Mouse (Mus musculus): ENCODE measurements around the gene Fam234a. TPM values are rescaled to one million over a fixed set of nuclear protein-coding genes. Genes with fewer than 3 reads are reported as not detected.
A peak's percentile ranks its signal among the peaks of the same experiment; 100 is the strongest.

Fam234a gene
- total and polyA plus RNA-seq, 3 experiments = 3.6 to 13.3 (median 8.3) TPM

DNA sequence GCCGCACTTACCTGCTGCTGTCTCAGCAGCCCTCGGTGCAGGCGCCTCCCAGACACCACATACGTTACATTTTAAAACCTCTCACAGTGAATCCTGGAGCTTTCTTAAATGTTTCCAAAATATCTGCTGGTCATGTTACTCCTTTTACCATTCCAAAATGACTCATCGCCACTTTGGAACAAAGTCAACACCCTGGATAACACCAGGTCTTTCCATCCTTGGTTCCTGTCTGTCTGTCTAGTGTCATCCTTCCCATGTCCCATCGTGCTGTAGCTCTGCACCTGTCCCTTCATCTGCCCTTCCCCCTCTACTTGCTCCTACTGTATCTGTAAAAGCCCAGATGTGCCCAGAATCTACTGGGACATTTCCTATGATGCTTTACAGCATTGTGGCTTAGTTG is 3.1 kb downstream of the Fam234a start:
- Histone ChIP-seq H3K4me2 (ENCODE audit: insufficient read depth, low read depth, poor library complexity, severe bottlenecking) (no peak overlapping the region; the same call in 1 of the 2 replicates), H3K4me3 (replicated peaks in 1 of 3; ENCODE audit: low read depth in 2 of 3, low read length in 2 of 3, poor library complexity in 1 of 3) (no peak overlapping the region), H3K36me3 (replicated peaks in 1 of 2; ENCODE audit: control insufficient read depth in 1 of 2, insufficient read depth in 1 of 2, low read length in 1 of 2) (no peaks in the 10 kb centered on the region), H3K27me3 (replicated peaks) (no peaks in the 10 kb centered on the region), H3K9ac (ENCODE audit: insufficient read depth, low read depth) (no peak overlapping the region), H3K79me2 (replicated peaks; ENCODE audit: control insufficient read depth, extremely low read depth, insufficient read depth, poor library complexity, severe bottlenecking) (no peaks in the 10 kb centered on the region), H3K4me1 (ENCODE audit: control insufficient read depth in 1 of 2, insufficient read depth in 2 of 2) (peaks cover 0 to 22% of the 10 kb centered on the region in 2 experiments), H3K27ac (ENCODE audit: insufficient read depth, low read depth) (no peak overlapping the region), H3K9me3 (replicated peaks; ENCODE audit: low read length) (peaks cover 4% of the 10 kb centered on the region)
- TF ChIP-seq ETS1 (conservative IDR thresholded peaks at IDR 0.05; ENCODE audit: low read depth, low read length) = no peak
- no peak for TF ChIP-seq ZKSCAN1 (IDR thresholded peaks at IDR 0.05; ENCODE audit: borderline replicate concordance, low read depth, low read length)
- no peak for TF ChIP-seq PAX5 (IDR thresholded peaks at IDR 0.05; ENCODE audit: low read length)
- TF ChIP-seq USF2 (conservative IDR thresholded peaks at IDR 0.05; ENCODE audit: low read depth, low read length) = no peak
- no peak for TF ChIP-seq ELF1 (IDR thresholded peaks at IDR 0.05; ENCODE audit: low read depth, low read length)
- TF ChIP-seq MEF2A (IDR thresholded peaks at IDR 0.05; ENCODE audit: borderline replicate concordance, low read depth, low read length) = no peak
- TF ChIP-seq BHLHE40 (IDR thresholded peaks at IDR 0.05; ENCODE audit: low read depth, low read length) = no peak
- TF ChIP-seq ZNF384 (IDR thresholded peaks at IDR 0.05; ENCODE audit: low read depth, low read length) = no peak
- TF ChIP-seq POLR2A (IDR thresholded peaks at IDR 0.05; ENCODE audit: low read depth, low read length) = no peak
- TF ChIP-seq MXI1 (IDR thresholded peaks at IDR 0.05; ENCODE audit: low read depth, low read length) = no peak
- no peak for TF ChIP-seq CHD1 (IDR thresholded peaks at IDR 0.05; ENCODE audit: low read depth, low read length)
- in situ Hi-C loops (cut with MboI; ENCODE audit: low pct_ligation_motif_present, low pct_unique_long_range_greater_than_20kb, low sequenced_read_pairs) = loop anchor here (5.0 kb wide), 1 partner anchor 49 kb away; no protein-coding TSS in a partner anchor
- no peak for DNase-seq (ENCODE audit: extremely low read depth)
- dilution Hi-C loops (cut with MboI; ENCODE audit: extremely low pct_ligation_motif_present, extremely low pct_unique_long_range_greater_than_20kb, low sequenced_read_pairs) = no loop called here

DNA sequence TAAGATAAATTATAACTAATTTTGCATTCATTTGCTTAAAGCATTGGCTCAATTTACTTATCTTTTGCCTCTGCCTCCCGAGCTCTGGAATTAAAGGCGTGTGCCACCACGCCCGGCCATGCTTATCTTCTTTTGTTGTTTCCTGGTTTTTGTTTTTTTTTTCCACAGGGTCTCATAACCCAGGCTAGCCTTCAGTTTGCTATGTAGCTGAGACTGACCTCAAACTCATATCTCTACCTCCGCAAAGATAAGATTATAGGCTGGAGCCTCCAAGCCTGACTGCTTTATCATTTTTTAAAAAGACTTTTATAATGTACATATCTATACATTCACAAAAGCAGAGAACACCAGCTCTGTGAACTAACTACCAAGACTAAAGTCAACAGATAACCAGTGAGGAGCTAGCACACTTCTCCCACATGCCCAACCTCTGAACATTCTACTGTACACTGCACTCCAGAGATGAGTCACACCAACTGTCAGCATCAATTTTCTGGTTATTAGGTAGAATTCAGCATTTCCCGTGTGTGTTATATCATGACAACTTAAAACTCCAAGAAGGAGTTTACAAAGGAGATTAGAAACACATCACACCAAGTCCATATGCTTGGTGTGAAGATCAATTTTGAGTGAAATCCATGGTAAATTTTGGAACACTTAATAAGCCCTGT is 3.8 kb downstream of the Fam234a start:
- DNase-seq (ENCODE audit: extremely low read depth) = no peak
- Histone ChIP-seq H3K27ac (ENCODE audit: insufficient read depth, low read depth) (no peak overlapping the region), H3K9ac (ENCODE audit: insufficient read depth, low read depth) (no peak overlapping the region), H3K4me1 (ENCODE audit: control insufficient read depth in 1 of 2, insufficient read depth in 2 of 2) (peaks cover 0 to 22% of the 10 kb centered on the region in 2 experiments), H3K36me3 (replicated peaks in 1 of 2; ENCODE audit: control insufficient read depth in 1 of 2, insufficient read depth in 1 of 2, low read length in 1 of 2) (no peaks in the 10 kb centered on the region), H3K79me2 (replicated peaks; ENCODE audit: control insufficient read depth, extremely low read depth, insufficient read depth, poor library complexity, severe bottlenecking) (no peaks in the 10 kb centered on the region), H3K4me3 (replicated peaks in 1 of 3; ENCODE audit: low read depth in 2 of 3, low read length in 2 of 3, poor library complexity in 1 of 3) (no peak overlapping the region), H3K27me3 (replicated peaks) (no peaks in the 10 kb centered on the region), H3K9me3 (replicated peaks; ENCODE audit: low read length) (peaks cover 3% of the 10 kb centered on the region), H3K4me2 (ENCODE audit: insufficient read depth, low read depth, poor library complexity, severe bottlenecking) (no peak overlapping the region)
- dilution Hi-C loops (cut with MboI; ENCODE audit: extremely low pct_ligation_motif_present, extremely low pct_unique_long_range_greater_than_20kb, low sequenced_read_pairs) = no loop called here
- in situ Hi-C loops (cut with MboI; ENCODE audit: low pct_ligation_motif_present, low pct_unique_long_range_greater_than_20kb, low sequenced_read_pairs) = loop anchor here (5.0 kb wide), 1 partner anchor 48 kb away; no protein-coding TSS in a partner anchor
- TF ChIP-seq KAT2A (IDR thresholded peaks at IDR 0.05; ENCODE audit: insufficient replicate concordance, low read length) (no peak), RCOR1 (conservative IDR thresholded peaks at IDR 0.05; ENCODE audit: low read depth, low read length) (no peak), SIN3A (IDR thresholded peaks at IDR 0.05; ENCODE audit: low read length) (no peak), HCFC1 (IDR thresholded peaks at IDR 0.05; ENCODE audit: low read depth, low read length) (no peak), POLR2A (IDR thresholded peaks at IDR 0.05; ENCODE audit: low read depth, low read length) (no peak), NELFE (IDR thresholded peaks at IDR 0.05; ENCODE audit: low read depth, low read length) (no peak), MYC (IDR thresholded peaks at IDR 0.05; ENCODE audit: low read depth, low read length) (no peak), ETS1 (conservative IDR thresholded peaks at IDR 0.05; ENCODE audit: low read depth, low read length) (no peak), PAX5 (IDR thresholded peaks at IDR 0.05; ENCODE audit: low read length) (no peak), RAD21 (IDR thresholded peaks at IDR 0.05; ENCODE audit: low read depth, low read length) (no peak), MXI1 (IDR thresholded peaks at IDR 0.05; ENCODE audit: low read depth, low read length) (no peak), JUN (IDR thresholded peaks at IDR 0.05; ENCODE audit: insufficient read depth, low read depth, low read length) (peak; percentile 29; the same call in 1 of the 2 replicates), ZNF384 (IDR thresholded peaks at IDR 0.05; ENCODE audit: low read depth, low read length) (no peak), POLR2AphosphoS2 (IDR thresholded peaks at IDR 0.05; ENCODE audit: low read depth, low read length) (no peak), MAX (IDR thresholded peaks at IDR 0.05; ENCODE audit: low read length) (no peak), MEF2A (IDR thresholded peaks at IDR 0.05; ENCODE audit: borderline replicate concordance, low read depth, low read length) (no peak), ZMIZ1 (IDR thresholded peaks at IDR 0.05; ENCODE audit: low read depth, low read length) (no peak), ZC3H11A (IDR thresholded peaks at IDR 0.05; ENCODE audit: low read depth, low read length) (no peak), E2F4 (IDR thresholded peaks at IDR 0.05; ENCODE audit: insufficient replicate concordance, low read depth, low read length) (no peak), MAZ (IDR thresholded peaks at IDR 0.05; ENCODE audit: low read depth, low read length) (no peak), USF2 (conservative IDR thresholded peaks at IDR 0.05; ENCODE audit: low read depth, low read length) (no peak), UBTF (IDR thresholded peaks at IDR 0.05; ENCODE audit: low read depth, low read length) (no peak), CHD1 (IDR thresholded peaks at IDR 0.05; ENCODE audit: low read depth, low read length) (no peak), NRF1 (IDR thresholded peaks at IDR 0.05; ENCODE audit: low read depth, low read length) (no peak), TBP (conservative IDR thresholded peaks at IDR 0.05; ENCODE audit: low read depth, low read length) (no peak), IRF4 (IDR thresholded peaks at IDR 0.05; ENCODE audit: low read depth, low read length) (peak; percentile 67; the same call in 1 of the 2 replicates), ZKSCAN1 (IDR thresholded peaks at IDR 0.05; ENCODE audit: borderline replicate concordance, low read depth, low read length) (no peak), SMC3 (IDR thresholded peaks at IDR 0.05; ENCODE audit: low read depth, low read length) (no peak)

All from CH12.LX (cell line).